Mouse (Mus musculus) spleen, adult 2 months (tissue): ENCODE results near the gene Erlin1.

Source experiments
- CTCF ChIP-seq: fragments of 200-500 bp; IDR thresholded peaks from 2 replicates; pipeline ENCODE4 v1.5.1; 2011; ENCODE audit warnings: mild to moderate bottlenecking, inconsistent platforms; ENCODE audit not compliant: insufficient read depth, insufficient read length, insufficient replicate concordance; ENCODE audit errors: extremely low read depth
- POLR2A ChIP-seq: fragments of 200-500 bp; IDR thresholded peaks from 2 replicates; pipeline ENCODE4 v1.6.1; 2011; ENCODE audit warnings: low read depth, low read length, inconsistent platforms

DNA sequence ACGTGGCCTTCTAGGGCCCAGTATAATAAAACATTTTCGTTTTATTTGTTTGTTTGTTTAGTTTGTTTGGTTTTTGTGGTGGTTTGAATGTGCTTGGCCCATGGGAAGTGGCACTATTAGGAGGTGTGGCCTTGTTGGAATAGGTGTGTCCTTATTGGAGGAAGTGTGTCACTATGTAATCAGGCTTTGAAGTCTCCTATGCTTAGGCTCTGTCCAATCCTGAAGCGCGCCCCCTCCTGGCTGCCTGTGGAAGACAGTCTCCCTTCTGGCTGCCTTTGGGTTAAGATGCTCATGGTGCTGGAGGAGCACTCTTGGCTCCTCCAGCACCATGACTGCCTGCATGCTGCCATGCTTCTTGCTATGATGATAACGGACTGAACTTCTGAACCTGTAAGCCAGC lies 46.5 kb downstream of the Erlin1 start:
- TF ChIP-seq CTCF (no peak), POLR2A (no peak)
